Mouse (Mus musculus): ENCODE results near the gene Ralgapb. TPM values are rescaled to one million over a fixed set of nuclear protein-coding genes. Genes with fewer than 3 reads are reported as not detected.
A peak's percentile ranks its signal among the peaks of the same experiment; 100 is the strongest.

Ralgapb gene
- total and polyA plus RNA-seq, 3 experiments = 14.6 to 34.5 (median 33.7) TPM

DNA sequence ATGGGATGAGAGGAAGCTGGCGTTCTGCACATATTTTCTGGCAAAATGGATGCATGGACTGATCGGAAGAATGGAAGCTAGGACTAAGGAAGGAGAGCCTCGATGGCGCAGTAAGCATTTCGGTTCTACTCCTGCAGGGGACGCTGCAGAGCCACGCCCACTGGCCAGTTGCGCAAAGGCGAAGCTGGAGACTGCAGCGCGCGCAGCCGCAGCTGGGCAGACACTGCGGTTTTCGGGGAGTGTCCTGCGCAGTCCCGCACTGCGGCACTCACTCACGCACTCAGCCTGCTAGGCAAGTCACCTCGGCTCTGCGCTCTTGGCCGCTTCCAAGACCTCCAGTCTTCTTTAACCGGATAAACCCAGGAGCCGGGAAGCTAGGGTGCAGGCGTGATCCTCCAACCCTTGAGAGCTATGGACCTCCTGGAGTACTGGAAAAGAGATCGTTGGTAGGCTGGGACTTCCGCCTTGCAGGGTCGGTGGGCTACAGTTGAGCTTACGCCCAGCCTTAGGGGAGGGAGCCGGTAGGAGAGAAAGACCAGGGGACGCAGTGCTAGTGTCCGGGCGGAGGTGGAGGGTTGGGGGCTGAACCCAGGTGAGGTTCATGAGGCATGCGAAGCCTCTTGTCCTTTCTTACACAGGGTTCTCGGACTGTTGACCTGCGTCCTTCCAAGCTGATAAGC lies 34.1 kb upstream of the Ralgapb start, which contains the start of gene Snhg11:
Snhg11 (plus strand) TSS at position 196 of the 680 bp plus-strand sequence.
- Histone ChIP-seq H3K4me3 (no peak within 1 kb of the TSS), H3K9ac (ENCODE audit: low read depth, low read length) (no peak within 1 kb of the TSS), H3K27me3 (ENCODE audit: control insufficient read depth, insufficient read depth, low read length) (peaks cover 6% of the 10 kb centered on the region), H3K36me3 (ENCODE audit: control insufficient read depth, insufficient read depth, low read length) (no peaks in the 10 kb centered on the region), H3K4me1 (ENCODE audit: control insufficient read depth, insufficient read depth, low read length) (no peaks in the 10 kb centered on the region), H3K79me2 (replicated peaks; ENCODE audit: control insufficient read depth, insufficient read depth, low read length) (no peaks in the 10 kb centered on the region), H3K27ac (no peak within 1 kb of the TSS)
- TF ChIP-seq CTCF (IDR thresholded peaks at IDR 0.05) (peak; percentile 14; the same call in 1 of the 2 replicates), POLR2A (IDR thresholded peaks at IDR 0.05; ENCODE audit: insufficient read depth, low read depth, low read length) (no peak), EP300 (IDR thresholded peaks at IDR 0.05; ENCODE audit: insufficient read depth, low read depth, low read length) (no peak)
- no peak for DNase-seq
- 4% methylated on average over 36 of the region's 36 CpGs for WGBS
- intact Hi-C loops (cut with DNase I) = no loop called here

- intact Hi-C loops (cut with DNase I) = no loop called here
- Histone ChIP-seq H3K27me3 (ENCODE audit: control insufficient read depth, insufficient read depth, low read length) (peaks cover 6% of the 10 kb centered on the region), H3K27ac (no peak overlapping the region), H3K4me3 (no peak overlapping the region), H3K79me2 (replicated peaks; ENCODE audit: control insufficient read depth, insufficient read depth, low read length) (no peaks in the 10 kb centered on the region), H3K36me3 (ENCODE audit: control insufficient read depth, insufficient read depth, low read length) (no peaks in the 10 kb centered on the region), H3K9ac (ENCODE audit: low read depth, low read length) (no peak overlapping the region), H3K4me1 (ENCODE audit: control insufficient read depth, insufficient read depth, low read length) (no peaks in the 10 kb centered on the region)
- TF ChIP-seq POLR2A (IDR thresholded peaks at IDR 0.05; ENCODE audit: insufficient read depth, low read depth, low read length) (no peak), EP300 (IDR thresholded peaks at IDR 0.05; ENCODE audit: insufficient read depth, low read depth, low read length) (no peak), CTCF (IDR thresholded peaks at IDR 0.05) (no peak)
- DNase-seq = no peak
- WGBS = 27% methylated on average over 12 of the region's 12 CpGs
These were observed 33.4 kb upstream of the Ralgapb start for GRCm38 (mm10) chr2:158376123-158376687.

DNA sequence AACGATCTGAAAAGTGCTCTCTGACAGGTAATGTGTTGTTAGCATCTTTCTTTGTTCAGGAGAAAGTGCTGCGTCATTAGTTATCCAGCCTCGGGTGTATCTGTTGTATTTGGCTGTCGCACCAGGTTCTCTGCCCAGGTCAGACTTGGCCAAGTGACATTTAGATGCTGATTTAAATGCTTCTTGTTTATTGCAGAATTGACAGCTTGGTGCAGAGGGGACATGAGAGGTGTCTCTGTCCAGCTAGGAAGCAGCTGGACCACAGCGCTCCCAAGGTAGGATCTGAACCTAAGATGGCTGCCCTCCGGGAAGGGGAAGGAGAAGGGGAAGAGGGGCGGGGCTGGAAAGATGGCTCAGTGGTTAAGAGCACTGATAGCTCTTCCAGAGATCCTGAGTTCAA lies 32.9 kb upstream of the Ralgapb start:
- intact Hi-C loops (cut with DNase I) = no loop called here
- DNase-seq = no peak
- no peak overlapping the region for H3K27ac ChIP-seq
- no peaks in the 10 kb centered on the region for H3K4me1 ChIP-seq (ENCODE audit: control insufficient read depth, insufficient read depth, low read length)
- no peak overlapping the region for H3K9ac ChIP-seq (ENCODE audit: low read depth, low read length)
- TF ChIP-seq CTCF (IDR thresholded peaks at IDR 0.05) (no peak), POLR2A (IDR thresholded peaks at IDR 0.05; ENCODE audit: insufficient read depth, low read depth, low read length) (no peak), EP300 (IDR thresholded peaks at IDR 0.05; ENCODE audit: insufficient read depth, low read depth, low read length) (no peak)
- no peaks in the 10 kb centered on the region for H3K36me3 ChIP-seq (ENCODE audit: control insufficient read depth, insufficient read depth, low read length)
- 57% methylated on average over 7 of the region's 7 CpGs for WGBS
- peaks cover 6% of the 10 kb centered on the region for H3K27me3 ChIP-seq (ENCODE audit: control insufficient read depth, insufficient read depth, low read length)
- H3K4me3 ChIP-seq = no peak overlapping the region
- no peaks in the 10 kb centered on the region for H3K79me2 ChIP-seq (replicated peaks; ENCODE audit: control insufficient read depth, insufficient read depth, low read length)

- TF ChIP-seq CTCF (IDR thresholded peaks at IDR 0.05) (no peak), EP300 (IDR thresholded peaks at IDR 0.05; ENCODE audit: insufficient read depth, low read depth, low read length) (no peak), POLR2A (IDR thresholded peaks at IDR 0.05; ENCODE audit: insufficient read depth, low read depth, low read length) (no peak)
- no peak for DNase-seq
- H3K79me2 ChIP-seq (replicated peaks; ENCODE audit: control insufficient read depth, insufficient read depth, low read length) = no peaks in the 10 kb centered on the region
- no peak overlapping the region for H3K4me3 ChIP-seq
- no peak overlapping the region for H3K27ac ChIP-seq
- no peaks in the 10 kb centered on the region for H3K4me1 ChIP-seq (ENCODE audit: control insufficient read depth, insufficient read depth, low read length)
- H3K27me3 ChIP-seq (ENCODE audit: control insufficient read depth, insufficient read depth, low read length) = peaks cover 6% of the 10 kb centered on the region
- no peaks in the 10 kb centered on the region for H3K36me3 ChIP-seq (ENCODE audit: control insufficient read depth, insufficient read depth, low read length)
- intact Hi-C loops (cut with DNase I) = no loop called here
- no peak overlapping the region for H3K9ac ChIP-seq (ENCODE audit: low read depth, low read length)
- 82% methylated on average over 1 of the region's 1 CpGs for WGBS
These were observed 31.8 kb upstream of the Ralgapb start for GRCm38 (mm10) chr2:158377811-158378210.

DNA sequence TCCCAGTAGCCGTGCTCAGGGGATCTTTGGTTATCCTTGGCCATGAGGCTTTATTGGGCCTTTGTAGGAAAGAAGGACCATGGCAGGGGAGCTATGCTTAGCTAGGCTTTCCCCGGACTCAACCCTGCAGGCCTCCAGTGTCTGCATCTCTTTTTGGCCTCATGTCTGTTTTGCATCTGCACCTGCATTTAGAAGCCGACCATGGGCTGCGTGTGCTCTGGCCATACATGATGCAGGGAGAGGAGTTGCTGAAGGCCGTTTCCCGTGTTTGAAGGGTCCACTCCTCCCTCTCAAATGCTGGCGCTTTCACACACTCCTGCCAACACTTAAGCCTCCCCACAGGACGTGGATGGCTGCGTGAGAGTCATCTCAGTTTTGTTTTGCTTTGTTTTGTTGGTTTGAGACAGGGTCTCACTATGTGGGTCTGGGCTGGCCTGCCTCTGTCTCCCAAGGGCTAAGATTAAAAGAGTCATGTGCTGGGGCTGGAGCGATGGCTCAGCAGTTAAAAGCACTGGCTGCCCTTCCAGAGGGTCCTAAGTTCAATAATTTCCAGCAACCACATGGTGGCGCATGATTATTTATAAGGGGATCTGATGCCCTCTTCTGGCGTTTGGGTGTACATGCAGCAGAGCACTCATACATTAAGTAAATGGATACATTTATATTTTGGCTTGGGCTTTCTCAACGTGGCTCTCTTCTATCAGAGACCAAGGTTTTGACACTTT lies 30.1 kb upstream of the Ralgapb start:
- 40% methylated on average over 13 of the region's 13 CpGs for WGBS
- no peaks in the 10 kb centered on the region for H3K4me1 ChIP-seq (ENCODE audit: control insufficient read depth, insufficient read depth, low read length)
- intact Hi-C loops (cut with DNase I) = no loop called here

DNA sequence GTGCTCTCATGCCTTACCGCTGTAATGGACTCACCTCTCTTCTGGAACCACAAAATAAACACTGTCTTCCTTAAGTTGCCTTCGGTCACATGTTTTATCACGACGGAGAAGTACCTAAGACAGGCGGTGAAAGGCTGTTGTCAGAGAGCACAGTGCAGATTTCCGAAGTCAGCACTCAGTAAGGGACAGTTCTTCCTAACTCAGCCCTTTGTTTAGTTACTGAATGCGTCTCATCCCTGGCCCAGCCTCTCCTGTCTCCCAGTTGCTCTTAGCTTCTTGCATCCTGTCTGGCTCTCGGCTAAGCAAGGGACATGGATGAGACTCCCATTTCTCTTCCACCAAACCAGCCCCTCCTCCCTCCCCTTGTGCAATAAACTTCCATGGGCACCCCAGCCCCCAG lies 23.6 kb upstream of the Ralgapb start:
- TF ChIP-seq POLR2A (IDR thresholded peaks at IDR 0.05; ENCODE audit: insufficient read depth, low read depth, low read length) = no peak
- TF ChIP-seq CTCF (IDR thresholded peaks at IDR 0.05) = no peak
- TF ChIP-seq EP300 (IDR thresholded peaks at IDR 0.05; ENCODE audit: insufficient read depth, low read depth, low read length) = no peak
- Histone ChIP-seq H3K4me1 (ENCODE audit: control insufficient read depth, insufficient read depth, low read length) (no peaks in the 10 kb centered on the region), H3K9ac (ENCODE audit: low read depth, low read length) (no peak overlapping the region), H3K36me3 (ENCODE audit: control insufficient read depth, insufficient read depth, low read length) (no peaks in the 10 kb centered on the region), H3K4me3 (no peak overlapping the region), H3K79me2 (replicated peaks; ENCODE audit: control insufficient read depth, insufficient read depth, low read length) (no peaks in the 10 kb centered on the region), H3K27ac (no peak overlapping the region), H3K27me3 (ENCODE audit: control insufficient read depth, insufficient read depth, low read length) (no peaks in the 10 kb centered on the region)
- 24% methylated on average over 8 of the region's 8 CpGs for WGBS
- intact Hi-C loops (cut with DNase I) = no loop called here
- DNase-seq = no peak

More for the DNA sequence above, 30.1 kb upstream of the Ralgapb start:
- TF ChIP-seq CTCF (IDR thresholded peaks at IDR 0.05) (peak; percentile 95), EP300 (IDR thresholded peaks at IDR 0.05; ENCODE audit: insufficient read depth, low read depth, low read length) (no peak)
- Histone ChIP-seq H3K79me2 (replicated peaks; ENCODE audit: control insufficient read depth, insufficient read depth, low read length) (no peaks in the 10 kb centered on the region), H3K4me3 (no peak overlapping the region), H3K36me3 (ENCODE audit: control insufficient read depth, insufficient read depth, low read length) (no peaks in the 10 kb centered on the region), H3K9ac (ENCODE audit: low read depth, low read length) (no peak overlapping the region), H3K27me3 (ENCODE audit: control insufficient read depth, insufficient read depth, low read length) (peaks cover 6% of the 10 kb centered on the region), H3K27ac (no peak overlapping the region)
- peak; percentile 27 to 32 for DNase-seq
